Mouse (Mus musculus) leukemia stem cell, adult 10-12 weeks (primary cell): Measurements from ENCODE around the gene Prickle4. TPM values are rescaled to one million over a fixed set of nuclear protein-coding genes. Genes with fewer than 3 reads are reported as not detected.

Experiments used
- polyA plus RNA-seq: library from polyadenylated mRNA; stranded (reverse); fragments of >175 nt; gene quantifications from 2 replicates; pipeline ENCODE4 v1.2.3, GENCODE M21; 2012; ENCODE audit warnings: low replicate concordance

The Prickle4 gene
- 0.97 and 1.7 TPM in 2 replicates for polyA plus RNA-seq

DNA sequence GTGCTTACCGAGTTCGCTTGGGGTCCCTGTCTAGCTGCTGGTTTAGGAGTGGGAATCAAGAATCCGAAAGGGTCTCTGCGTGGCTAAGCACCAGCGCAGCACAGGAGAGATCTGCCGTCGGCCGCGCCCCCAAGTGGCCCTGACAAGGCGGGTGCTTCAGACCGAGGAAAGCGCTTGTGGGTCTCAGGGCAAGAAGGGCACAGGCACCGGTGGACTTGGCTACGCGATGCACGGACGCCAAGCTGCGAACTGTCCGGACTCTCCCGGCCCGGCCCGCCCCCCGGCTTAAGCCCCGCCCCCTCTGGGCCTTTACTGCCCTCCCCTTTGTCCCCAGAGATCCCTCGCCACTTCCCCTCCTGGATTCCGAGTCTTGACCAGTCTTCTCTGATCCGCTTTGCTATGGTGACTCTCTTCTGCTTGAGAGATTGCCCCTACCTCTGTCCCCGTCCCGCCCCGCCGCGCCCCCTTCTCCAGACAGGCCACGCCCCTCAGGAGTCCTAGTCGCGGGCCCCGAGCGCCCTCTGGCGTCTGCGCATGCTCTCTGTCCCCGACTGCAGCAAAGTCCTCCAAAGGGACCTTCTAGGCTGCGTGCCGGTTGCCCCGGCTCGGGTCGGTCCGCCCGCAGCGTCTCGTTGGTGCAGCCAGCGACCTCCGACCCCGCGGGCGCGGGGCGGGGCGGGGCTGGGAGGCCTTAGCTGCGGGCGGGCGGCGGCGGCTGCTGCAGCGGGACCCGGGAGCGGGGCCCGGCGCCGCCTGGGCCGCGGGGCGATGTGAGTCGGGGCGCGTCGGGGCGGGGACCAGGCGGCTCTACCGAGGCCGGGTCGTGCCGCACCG is at the start of gene Prickle4:
TSS of gene Prickle4 (minus strand) at position 234 of the 834 bp plus-strand sequence.

DNA sequence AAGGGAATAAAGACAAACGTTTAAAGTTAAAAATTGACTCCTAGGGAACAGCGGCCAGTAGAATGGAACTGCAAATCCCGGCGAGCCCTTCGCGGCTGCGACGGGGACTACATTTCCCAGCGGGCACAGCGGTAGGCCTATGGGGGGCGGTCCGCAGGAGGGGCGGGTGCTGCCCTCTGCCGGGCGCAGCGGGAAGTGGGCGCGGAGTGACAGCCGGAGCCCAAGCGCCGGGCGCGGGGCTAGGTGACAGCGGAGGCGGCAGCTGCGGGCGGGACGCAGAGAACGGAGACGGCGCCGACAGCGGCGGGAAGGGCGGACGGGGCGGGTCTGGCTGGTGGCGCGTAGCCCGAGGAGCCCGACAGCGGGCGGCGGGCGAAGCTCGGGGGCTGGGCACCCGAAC is 42.3 kb upstream of the Prickle4 start, which contains the start of gene Tfeb:
TSS of gene Tfeb (plus strand) at position 175 of the 400 bp plus-strand sequence.

GRCm38 (mm10) chr17:47726566-47726965 is 32.0 kb upstream of the Prickle4 start, which contains the start of gene Pgc:
Gene Pgc, plus strand, starts transcription at chr17:47726842.

GRCm38 (mm10) chr17:47694442-47694502 is 264 bp downstream of the Prickle4 start, which contains the start of gene Gm21981:
Gene Gm21981, minus strand, starts transcription at chr17:47694455.

DNA sequence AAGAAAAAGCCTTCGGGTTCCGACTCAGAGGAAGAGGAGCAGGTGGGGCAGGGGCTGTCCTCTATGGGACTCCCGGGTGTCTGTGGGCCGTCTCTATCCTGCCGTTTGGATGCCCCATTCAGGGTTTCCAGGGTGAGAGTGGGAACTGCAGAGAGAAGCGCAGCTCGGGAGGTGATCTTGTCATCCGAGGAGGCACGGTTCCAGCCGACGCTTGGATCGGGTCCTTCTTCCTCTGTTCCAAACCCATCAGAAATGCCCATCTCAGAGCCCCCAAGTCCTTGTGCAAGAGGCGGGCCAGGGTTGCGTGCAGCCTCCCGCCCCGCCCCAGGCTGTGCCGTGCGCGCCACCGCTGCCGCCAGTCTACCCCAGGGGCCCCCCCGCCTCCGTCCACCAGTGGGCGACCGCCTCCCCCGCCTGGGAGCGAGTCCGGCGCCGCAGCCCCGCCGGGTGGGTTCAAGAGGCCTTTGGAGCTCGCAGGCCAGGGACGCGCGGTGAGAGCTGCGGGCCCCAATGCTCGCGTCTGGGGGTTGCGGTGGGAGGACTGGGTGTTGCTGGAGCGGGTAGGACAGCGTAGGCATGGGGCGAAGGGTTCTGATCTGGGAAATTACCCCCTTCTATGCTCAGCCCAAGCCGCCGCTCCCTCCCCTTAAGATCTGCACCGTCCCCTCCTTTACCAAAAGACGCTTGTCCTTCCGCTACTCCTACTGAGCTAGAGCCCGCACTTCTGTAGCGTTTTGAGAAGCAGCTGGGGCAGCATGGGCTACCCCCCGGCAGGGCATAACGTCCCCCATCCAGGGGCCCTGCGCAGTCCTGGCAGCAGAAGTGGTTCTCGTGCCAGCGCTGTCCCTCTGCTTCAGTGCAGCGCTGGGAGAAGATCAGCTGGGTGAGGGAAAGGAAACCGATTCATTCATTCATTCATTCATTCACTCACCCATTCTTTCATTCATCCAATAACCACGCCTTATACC is 5.6 kb downstream of the Prickle4 start, which contains the start of gene Frs3:
TSS of gene Frs3 (plus strand) at position 423 of the 968 bp plus-strand sequence.

DNA sequence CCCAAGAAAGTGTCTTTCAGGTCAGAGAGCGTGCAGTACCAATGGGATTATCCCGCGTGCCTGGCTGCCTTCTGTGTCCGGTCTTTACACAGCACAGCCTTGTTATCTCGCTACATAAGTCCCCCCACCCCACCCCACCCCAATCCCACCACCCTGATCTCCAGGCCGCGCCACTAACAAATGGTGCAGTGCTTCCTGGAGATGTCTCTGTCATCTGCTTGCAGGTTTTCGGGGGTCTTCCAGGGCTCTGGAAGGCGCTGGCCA is 6.3 kb downstream of the Prickle4 start, which contains the start of gene Tomm6:
TSS of gene Tomm6 (minus strand) at position 43 of the 264 bp plus-strand sequence.

Other genes starting within 250 kb of the Prickle4 start
- 28.5 and 31.0 TPM in 2 replicates for gene Taf8, start 192.4 kb downstream of the Prickle4 start, polyA plus RNA-seq
- gene Ccnd3, start 189.7 kb downstream of the Prickle4 start, polyA plus RNA-seq: 391 and 612 TPM in 2 replicates
- 43.6 and 59.9 TPM in 2 replicates for gene Bysl, start 83.2 kb downstream of the Prickle4 start, polyA plus RNA-seq
- 1.4 and 7.2 TPM in 2 replicates for gene Med20, start 83.2 kb downstream of the Prickle4 start, polyA plus RNA-seq
- 0.14 TPM in 1 of 2 replicates, not detected in the other for gene Gm20517, start 83.1 kb downstream of the Prickle4 start, polyA plus RNA-seq
- gene Usp49, start 64.0 kb downstream of the Prickle4 start, polyA plus RNA-seq: 27.1 and 34.3 TPM in 2 replicates
- 55.9 and 90.9 TPM in 2 replicates for gene Tomm6, start 6.3 kb downstream of the Prickle4 start, polyA plus RNA-seq
- gene Frs3, start 5.7 kb downstream of the Prickle4 start, polyA plus RNA-seq: 2.4 and 5.0 TPM in 2 replicates
- gene Gm21981, start 281 bp downstream of the Prickle4 start, polyA plus RNA-seq: 0.21 TPM in 1 of 2 replicates, not detected in the other
- not detected in 2 replicates for gene Pgc, start 32.1 kb upstream of the Prickle4 start, polyA plus RNA-seq
- 90.8 and 139 TPM in 2 replicates for gene Tfeb, start 42.3 kb upstream of the Prickle4 start, polyA plus RNA-seq
- gene Mdfi, start 140.0 kb upstream of the Prickle4 start, polyA plus RNA-seq: 1.0 and 1.4 TPM in 2 replicates
- gene Foxp4, start 229.9 kb upstream of the Prickle4 start, polyA plus RNA-seq: 121 and 191 TPM in 2 replicates